Mouse (Mus musculus): ENCODE data around the gene Plch2.

- TF ChIP-seq POLR2A (IDR thresholded peaks at IDR 0.05; ENCODE audit: insufficient read depth, low read length), result no peak
- TF ChIP-seq EP300 (IDR thresholded peaks at IDR 0.05; ENCODE audit: insufficient read depth, low read depth, low read length), result no peak
- no peak for TF ChIP-seq CTCF (IDR thresholded peaks at IDR 0.05; ENCODE audit: low read depth, low read length)
Measured at GRCm38 (mm10) chr4:155046636-155047035, 9.9 kb downstream of the Plch2 start.
